Mouse (Mus musculus) hindbrain, embryonic 15.5 days (tissue): ENCODE measurements at regions not wholly inside any gene's neighbourhood (a gene's known extent, or its start where the extent isn't known, plus 50 kb on each side); places are given as distances from the start of the nearest gene placed in this dataset.

Source experiments
- ATAC-seq: fragments of 200-750 bp; cut with Nextera tagmentation; 2 replicates; pipeline ENCODE4 v1.8.0; 2017; ENCODE audit warnings: low read depth, moderate number of reproducible peaks, moderate TSS enrichment; ENCODE audit not compliant: low FRiP score
- H3K27ac ChIP-seq: fragments of 300-500 bp; sonication (generic); replicated peaks from 2 replicates; pipeline ENCODE4 v1.5.1; 2015; ENCODE audit warnings: mild to moderate bottlenecking, inconsistent platforms
- H3K27me3 ChIP-seq: fragments of 300-500 bp; sonication (generic); 2 replicates; pipeline ENCODE4 v1.6.1; 2015; ENCODE audit warnings: control low read depth, inconsistent platforms
- H3K36me3 ChIP-seq: fragments of 300-500 bp; sonication (generic); 2 replicates; pipeline ENCODE4 v1.6.1; 2015; ENCODE audit warnings: control low read depth, inconsistent platforms
- H3K4me1 ChIP-seq: fragments of 300-500 bp; sonication (generic); replicated peaks from 2 replicates; pipeline ENCODE4 v1.6.1; 2015; ENCODE audit warnings: control low read depth, inconsistent platforms
- H3K4me2 ChIP-seq: fragments of 300-500 bp; sonication (generic); 2 replicates; pipeline ENCODE4 v1.6.1; 2015; ENCODE audit warnings: moderate library complexity, mild to moderate bottlenecking, inconsistent platforms
- H3K4me3 ChIP-seq: fragments of 300-500 bp; sonication (generic); 2 replicates; pipeline ENCODE4 v1.5.1; 2015; ENCODE audit warnings: mild to moderate bottlenecking, inconsistent platforms
- H3K9ac ChIP-seq: fragments of 300-500 bp; sonication (generic); 2 replicates; pipeline ENCODE4 v1.6.1; 2015; ENCODE audit warnings: inconsistent platforms
- H3K9me3 ChIP-seq: fragments of 300-500 bp; sonication (generic); 2 replicates; pipeline ENCODE4 v1.6.1; 2016; ENCODE audit warnings: control low read depth, inconsistent platforms
- WGBS: fragments of 180-500 bp; shearing (Covaris S2); methylation state at CpG from one replicate; pipeline ENCODE4 v1.1.7; 2015; 5-methylcytosine and 5-hydroxymethylcytosine counted together

DNA sequence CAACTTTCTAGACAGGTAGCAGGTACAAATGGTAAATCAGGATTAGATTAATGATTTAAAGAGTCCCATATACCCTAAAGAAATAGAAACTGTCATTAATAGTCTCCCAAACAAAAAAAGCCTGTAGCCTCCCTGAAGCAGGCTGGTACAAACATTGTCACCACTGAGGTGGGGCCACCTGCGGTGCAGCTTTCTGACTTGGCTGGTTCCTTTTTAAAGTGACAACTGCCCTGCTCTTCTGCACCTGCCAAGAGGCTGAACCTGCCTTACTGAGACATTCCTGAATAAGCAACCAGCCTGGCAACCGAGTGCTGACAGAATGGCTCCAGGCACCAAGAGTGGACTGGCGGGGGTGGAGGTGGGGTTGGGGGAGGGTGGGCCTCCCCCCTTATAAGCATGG, 687.0 kb upstream of the Vrk2 start:
- no peak overlapping the region for H3K4me2 ChIP-seq
- no peak overlapping the region for H3K9ac ChIP-seq
- no peaks in the 10 kb centered on the region for H3K4me1 ChIP-seq
- WGBS: 60% methylated on average over 3 of the region's 3 CpGs
- H3K9me3 ChIP-seq: peaks cover 3% of the 10 kb centered on the region; the same call in 1 of the 2 replicates
- no peak overlapping the region for H3K4me3 ChIP-seq
- H3K27me3 ChIP-seq: no peaks in the 10 kb centered on the region
- no peaks in the 10 kb centered on the region for H3K36me3 ChIP-seq
- no peak for ATAC-seq
- H3K27ac ChIP-seq: no peak overlapping the region

DNA sequence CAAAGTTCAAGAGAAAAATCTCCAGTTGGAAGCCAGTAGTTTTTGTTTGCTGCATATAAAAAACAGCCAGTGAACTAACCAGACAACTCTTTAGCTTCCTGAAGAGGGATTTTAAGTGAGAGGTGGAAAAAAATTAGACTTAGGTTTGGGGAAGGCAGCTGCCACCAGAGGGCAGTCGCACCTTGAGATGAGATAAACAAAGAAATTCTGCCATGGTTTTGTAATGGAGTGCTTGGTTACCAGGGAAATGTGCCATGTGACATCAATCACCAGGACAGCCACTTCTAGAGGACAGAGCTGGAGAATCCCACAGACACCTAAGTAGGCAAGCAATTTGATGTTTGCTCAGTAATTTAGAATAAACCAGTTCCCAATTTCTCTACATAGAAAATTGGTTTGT, 670.5 kb upstream of the Vrk2 start:
- WGBS: 0% methylated on average over 1 of the region's 1 CpGs

DNA sequence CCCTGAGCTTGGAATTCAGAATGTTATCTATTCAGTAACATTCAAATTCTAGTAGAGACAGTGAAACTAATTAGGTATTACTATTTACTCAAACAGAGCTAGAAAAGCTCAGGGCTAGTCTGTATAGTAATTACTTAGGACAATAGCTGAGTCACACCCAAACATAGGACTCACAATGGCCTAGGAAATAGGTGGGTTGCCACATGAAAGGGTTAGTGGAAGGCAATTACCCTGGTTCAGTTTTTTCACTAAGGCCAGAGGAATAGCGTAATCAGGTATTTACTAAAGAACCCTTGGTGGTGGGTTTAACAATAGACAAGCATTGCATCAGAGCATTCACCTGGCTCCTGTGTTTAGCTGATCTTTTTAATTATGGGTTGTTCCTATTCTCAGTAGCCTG, 664.7 kb upstream of the Vrk2 start:
- Histone ChIP-seq H3K27ac (no peak overlapping the region), H3K4me2 (no peak overlapping the region), H3K4me1 (no peaks in the 10 kb centered on the region), H3K27me3 (no peaks in the 10 kb centered on the region), H3K4me3 (no peak overlapping the region), H3K9me3 (no peaks in the 10 kb centered on the region), H3K9ac (no peak overlapping the region), H3K36me3 (no peaks in the 10 kb centered on the region)
- no peak for ATAC-seq
- 96% methylated on average over 1 of the region's 1 CpGs for WGBS

More for the DNA sequence above, 670.5 kb upstream of the Vrk2 start:
- Histone ChIP-seq H3K4me3 (no peak overlapping the region), H3K9me3 (no peaks in the 10 kb centered on the region), H3K27ac (no peak overlapping the region), H3K36me3 (no peaks in the 10 kb centered on the region), H3K9ac (no peak overlapping the region), H3K27me3 (no peaks in the 10 kb centered on the region), H3K4me2 (no peak overlapping the region), H3K4me1 (no peaks in the 10 kb centered on the region)
- ATAC-seq: peak; percentile 77

DNA sequence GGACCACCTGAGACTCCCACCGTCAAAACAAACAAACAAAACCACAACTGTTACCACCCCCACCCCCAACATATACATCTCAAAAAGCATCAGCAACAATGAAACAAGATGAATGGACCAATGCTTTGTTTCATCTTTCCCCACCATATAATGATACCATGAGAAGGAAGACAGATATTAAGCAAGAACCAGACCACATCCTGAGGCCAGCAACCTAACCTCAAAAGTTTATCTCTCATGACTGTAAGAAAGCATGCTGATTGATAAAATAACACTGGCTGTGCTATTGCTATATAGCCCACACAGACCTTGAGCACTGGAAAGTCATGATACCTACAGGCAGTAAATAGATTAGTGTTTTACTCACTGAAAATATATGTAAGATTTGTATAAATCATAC, 642.1 kb upstream of the Vrk2 start:
- 93% methylated on average over 1 of the region's 1 CpGs for whole genome bisulfite sequencing
- Histone ChIP-seq H3K9ac (no peak overlapping the region), H3K27me3 (no peaks in the 10 kb centered on the region), H3K27ac (no peak overlapping the region), H3K4me1 (no peaks in the 10 kb centered on the region), H3K4me3 (no peak overlapping the region), H3K4me2 (no peak overlapping the region), H3K36me3 (no peaks in the 10 kb centered on the region), H3K9me3 (no peaks in the 10 kb centered on the region)
- ATAC-seq: no peak

DNA sequence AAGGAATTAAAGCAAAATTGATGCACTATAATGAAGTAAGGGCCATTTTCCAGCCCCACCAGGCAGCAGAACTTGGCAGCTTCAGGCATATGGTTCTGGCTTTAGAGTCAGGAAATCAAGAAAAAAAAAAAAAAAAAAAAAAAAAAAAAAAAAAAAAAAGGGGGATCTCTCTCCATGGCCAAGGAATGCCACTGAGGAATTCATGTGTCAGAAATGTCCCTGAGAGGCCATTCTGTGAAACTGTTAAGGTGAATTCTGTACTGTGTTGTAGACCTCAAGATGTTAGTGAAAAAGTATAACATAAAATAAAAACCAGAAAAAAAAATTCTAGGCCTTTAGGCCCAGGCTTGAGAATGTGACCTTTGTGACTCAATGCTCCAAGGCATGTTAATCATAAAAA, 632.7 kb upstream of the Vrk2 start:
- Histone ChIP-seq H3K4me1 (no peaks in the 10 kb centered on the region), H3K9ac (no peak overlapping the region), H3K4me2 (no peak overlapping the region), H3K27ac (no peak overlapping the region), H3K4me3 (no peak overlapping the region), H3K9me3 (no peaks in the 10 kb centered on the region), H3K36me3 (no peaks in the 10 kb centered on the region), H3K27me3 (no peaks in the 10 kb centered on the region)
- ATAC-seq: no peak

DNA sequence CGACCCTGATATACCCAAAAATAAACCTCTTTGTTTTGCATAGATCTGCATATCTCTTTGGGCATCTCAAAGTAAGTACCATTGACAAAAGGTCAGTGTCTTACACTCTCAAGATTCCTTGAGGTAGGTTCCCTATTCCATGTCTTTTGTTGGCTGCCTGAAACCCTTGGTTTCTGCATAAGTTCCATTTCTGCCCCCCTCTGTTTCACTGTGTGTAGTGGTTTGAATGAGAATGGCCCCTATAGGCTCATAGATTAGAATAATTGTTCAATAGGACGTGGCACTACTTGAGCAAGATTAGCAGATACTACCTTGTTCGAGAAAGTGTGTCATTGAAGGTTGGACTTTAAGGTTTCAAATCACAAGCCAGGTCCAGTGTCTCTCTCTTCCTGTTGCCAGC, 628.6 kb upstream of the Vrk2 start:
- no peak for ATAC-seq
- WGBS: 67% methylated on average over 3 of the region's 3 CpGs

DNA sequence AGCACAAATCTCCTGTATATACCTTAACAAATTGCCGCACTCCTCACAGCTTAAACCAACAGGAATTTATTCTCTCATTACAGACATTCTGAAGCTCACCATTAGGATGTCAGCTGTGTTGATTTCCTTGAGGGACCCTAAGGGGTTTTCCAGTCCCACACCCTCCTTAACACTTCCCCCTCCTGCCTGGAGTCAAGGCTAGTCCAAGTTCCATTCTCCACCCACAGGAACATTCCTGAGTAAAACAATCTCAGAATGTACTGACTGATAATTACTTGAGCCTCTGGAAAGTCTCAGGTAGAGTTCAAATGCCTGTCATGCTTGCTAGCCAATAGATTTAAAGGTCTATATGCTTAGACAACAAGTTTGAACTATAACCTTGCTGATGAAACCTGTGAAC, 628.2 kb upstream of the Vrk2 start:
- 97% methylated on average over 1 of the region's 1 CpGs for WGBS
- Histone ChIP-seq H3K27ac (no peak overlapping the region), H3K9me3 (no peaks in the 10 kb centered on the region), H3K36me3 (no peaks in the 10 kb centered on the region), H3K9ac (no peak overlapping the region), H3K4me3 (no peak overlapping the region), H3K4me2 (no peak overlapping the region), H3K27me3 (no peaks in the 10 kb centered on the region), H3K4me1 (no peaks in the 10 kb centered on the region; the same call in 1 of the 2 replicates)
- no peak for ATAC-seq

More for the DNA sequence above, 628.6 kb upstream of the Vrk2 start:
- H3K27ac ChIP-seq: no peak overlapping the region
- no peak overlapping the region for H3K9ac ChIP-seq
- H3K4me2 ChIP-seq: no peak overlapping the region
- no peaks in the 10 kb centered on the region for H3K9me3 ChIP-seq
- no peak overlapping the region for H3K4me3 ChIP-seq
- H3K36me3 ChIP-seq: no peaks in the 10 kb centered on the region
- no peaks in the 10 kb centered on the region for H3K27me3 ChIP-seq
- H3K4me1 ChIP-seq: no peaks in the 10 kb centered on the region; the same call in 1 of the 2 replicates

DNA sequence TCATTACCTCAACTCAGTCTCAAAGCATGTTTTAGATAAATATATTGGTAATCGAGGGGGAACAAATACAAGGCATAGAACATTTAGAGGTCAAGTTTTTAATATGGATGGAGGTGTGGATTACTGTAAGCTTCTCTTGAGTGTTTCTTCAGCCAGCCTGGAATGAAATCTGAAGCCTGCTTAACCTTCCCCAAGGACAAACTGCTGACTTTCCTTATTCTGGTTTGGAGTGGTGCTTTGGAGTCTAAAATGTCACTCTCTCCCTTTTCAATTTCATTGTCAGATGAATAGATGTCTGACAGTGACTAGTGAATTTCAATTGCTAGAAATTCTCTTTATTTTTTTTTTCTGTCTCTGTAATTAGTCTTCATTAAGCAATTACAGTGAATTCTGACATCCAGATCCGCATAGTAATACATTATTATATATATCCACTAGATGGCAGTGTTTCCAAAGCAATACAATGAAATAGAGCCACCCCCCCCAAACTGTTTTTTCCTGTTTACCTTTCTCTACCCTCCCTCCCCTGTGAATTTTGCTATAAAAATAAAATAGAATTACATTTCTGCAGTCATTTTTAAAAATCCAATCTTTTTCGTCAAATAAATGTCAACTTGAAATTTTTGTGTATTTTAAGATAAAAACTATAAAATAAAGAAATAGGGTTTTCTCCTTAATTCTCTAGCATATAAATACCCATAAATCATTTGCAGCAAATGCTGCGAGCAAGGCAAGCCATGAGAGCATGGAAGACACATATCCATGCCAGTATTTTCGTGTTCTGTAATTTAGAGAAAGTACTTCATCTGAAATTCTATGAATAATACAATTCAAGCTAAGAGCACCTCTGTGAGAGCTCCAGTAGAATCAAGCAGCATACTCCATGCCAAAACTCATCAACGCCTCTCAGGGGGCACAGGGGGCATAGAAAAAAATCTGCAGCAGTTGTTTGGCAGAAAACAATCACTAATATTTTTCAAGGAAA, 626.2 kb upstream of the Vrk2 start:
- no peaks in the 10 kb centered on the region for H3K36me3 ChIP-seq
- no peak overlapping the region for H3K27ac ChIP-seq
- H3K9me3 ChIP-seq: no peaks in the 10 kb centered on the region
- no peaks in the 10 kb centered on the region; the same call in 1 of the 2 replicates for H3K4me1 ChIP-seq
- no peak overlapping the region for H3K4me3 ChIP-seq
- no peak overlapping the region for H3K9ac ChIP-seq
- ATAC-seq: peak; percentile 80; the same call in 1 of the 2 replicates
- H3K27me3 ChIP-seq: no peaks in the 10 kb centered on the region
- no peak overlapping the region for H3K4me2 ChIP-seq
- 40% methylated on average over 6 of the region's 6 CpGs for WGBS

DNA sequence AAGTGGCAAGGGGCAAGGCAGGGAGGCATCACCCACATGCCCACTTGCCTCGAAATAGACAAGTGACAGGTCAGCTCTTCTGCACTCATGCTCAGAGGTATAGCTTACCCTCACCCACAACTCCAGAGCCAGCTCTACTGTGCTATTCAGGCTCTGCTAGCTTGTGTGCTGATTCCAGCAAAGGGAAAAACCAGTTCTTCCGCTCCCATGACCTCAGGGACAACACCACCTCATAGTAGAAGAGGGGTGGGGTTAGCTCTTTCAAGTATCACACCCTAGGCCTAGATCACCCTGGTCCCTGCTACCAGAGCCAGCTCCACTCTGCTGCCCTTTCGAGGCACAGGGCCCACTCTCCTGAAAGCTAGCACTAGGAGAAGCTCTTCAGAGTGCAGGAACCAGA, 622.0 kb upstream of the Vrk2 start:
- H3K27me3 ChIP-seq: no peaks in the 10 kb centered on the region
- no peak overlapping the region for H3K9ac ChIP-seq
- no peaks in the 10 kb centered on the region; the same call in 1 of the 2 replicates for H3K4me1 ChIP-seq
- no peak overlapping the region for H3K4me3 ChIP-seq
- H3K4me2 ChIP-seq: no peak overlapping the region
- H3K36me3 ChIP-seq: no peaks in the 10 kb centered on the region
- WGBS: 77% methylated on average over 3 of the region's 3 CpGs
- H3K27ac ChIP-seq: no peak overlapping the region
- no peak for ATAC-seq
- no peaks in the 10 kb centered on the region for H3K9me3 ChIP-seq

DNA sequence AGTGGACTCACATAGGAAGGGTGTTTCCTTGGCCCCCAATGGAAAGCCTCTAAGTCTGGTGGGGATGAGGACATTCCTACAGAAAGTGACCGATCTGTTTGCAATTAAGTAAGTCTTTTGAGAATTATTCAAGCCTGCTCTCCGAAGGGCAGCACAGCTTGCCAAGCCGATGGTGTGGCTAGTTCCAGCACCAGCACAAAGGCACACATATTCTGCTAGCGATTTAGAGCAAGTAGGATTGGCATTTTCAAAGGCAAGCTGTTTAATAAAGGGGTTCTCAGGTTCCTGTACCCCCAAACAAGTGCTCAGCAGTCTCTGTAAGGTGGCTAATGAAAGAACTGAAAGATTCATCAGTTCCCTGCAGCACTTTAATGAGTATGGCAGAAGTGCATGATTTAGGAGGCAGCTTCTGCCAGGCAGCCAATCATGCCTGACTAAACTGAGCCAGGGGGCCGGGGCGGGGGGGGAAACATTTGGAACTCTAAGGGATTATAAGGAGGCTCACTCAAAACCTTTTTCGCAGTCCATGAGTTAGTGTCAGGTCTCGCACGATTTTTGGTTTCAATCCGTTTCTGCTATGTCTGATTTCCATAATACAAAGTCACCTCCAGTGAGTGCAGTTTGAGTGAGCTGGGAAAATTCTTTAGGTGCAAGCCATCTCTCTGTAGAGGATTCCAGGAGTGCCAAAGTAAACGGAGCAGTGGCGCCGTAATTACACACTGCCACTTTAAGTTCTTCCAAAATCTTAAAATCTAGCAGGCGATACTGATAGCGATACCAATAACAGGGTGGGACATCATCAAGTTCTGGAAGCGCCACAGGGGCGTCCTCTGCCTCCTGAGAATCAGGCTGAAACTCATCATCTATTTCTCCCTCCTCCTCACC, 609.8 kb upstream of the Vrk2 start:
- no peak overlapping the region for H3K4me2 ChIP-seq
- no peak overlapping the region for H3K9ac ChIP-seq
- H3K9me3 ChIP-seq: no peaks in the 10 kb centered on the region; the same call in 1 of the 2 replicates
- H3K36me3 ChIP-seq: no peaks in the 10 kb centered on the region
- no peaks in the 10 kb centered on the region for H3K4me1 ChIP-seq
- H3K4me3 ChIP-seq: no peak overlapping the region
- no peaks in the 10 kb centered on the region for H3K27me3 ChIP-seq
- no peak for ATAC-seq
- WGBS: 79% methylated on average over 17 of the region's 17 CpGs
- H3K27ac ChIP-seq: no peak overlapping the region

DNA sequence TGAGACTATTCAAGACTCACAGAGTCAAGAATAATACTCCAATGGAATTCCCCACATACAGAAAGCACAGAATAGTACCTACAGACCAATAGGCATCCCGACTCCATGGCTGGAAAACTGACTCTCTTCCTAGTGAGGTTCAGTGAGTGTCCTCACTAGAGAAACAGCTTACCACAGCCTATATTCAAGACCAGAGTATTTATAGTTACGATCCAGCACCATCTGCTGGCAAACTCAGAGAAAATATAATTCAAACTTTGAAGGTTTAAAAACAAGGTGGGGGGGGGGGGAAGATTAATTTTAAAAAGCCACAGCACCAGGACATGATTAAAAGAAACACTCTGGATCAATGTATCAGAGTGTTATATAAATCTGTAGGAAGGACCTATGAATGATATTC, 590.2 kb upstream of the Vrk2 start:
- no peak overlapping the region for H3K4me2 ChIP-seq
- 76% methylated on average over 2 of the region's 2 CpGs for WGBS
- ATAC-seq: no peak

DNA sequence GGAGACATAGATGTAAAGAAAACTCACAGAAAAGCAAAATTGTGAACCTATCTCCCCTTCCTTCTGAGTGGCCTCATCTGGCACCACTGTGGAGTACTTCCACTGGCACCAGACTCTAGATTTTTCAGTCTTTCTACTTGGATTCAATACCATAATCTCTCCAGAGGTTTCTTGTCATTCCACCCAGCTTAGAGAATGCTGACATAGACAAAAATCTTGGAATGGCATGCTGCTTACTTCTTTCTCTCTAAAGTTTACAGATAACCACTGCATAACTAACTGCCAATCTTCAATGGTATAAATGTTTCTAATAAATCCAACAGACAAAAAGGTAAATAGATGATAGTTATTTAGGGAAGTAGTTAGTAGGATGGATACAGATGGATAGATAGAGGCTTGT, 589.6 kb upstream of the Vrk2 start:
- no peak overlapping the region for H3K4me2 ChIP-seq
- no peak overlapping the region for H3K4me3 ChIP-seq
- no peak for ATAC-seq
- no peak overlapping the region for H3K9ac ChIP-seq
- H3K4me1 ChIP-seq: no peaks in the 10 kb centered on the region
- H3K9me3 ChIP-seq: no peaks in the 10 kb centered on the region
- no peaks in the 10 kb centered on the region for H3K27me3 ChIP-seq
- no peak overlapping the region for H3K27ac ChIP-seq
- H3K36me3 ChIP-seq: no peaks in the 10 kb centered on the region

More for the DNA sequence above, 590.2 kb upstream of the Vrk2 start:
- Histone ChIP-seq H3K27me3 (no peaks in the 10 kb centered on the region), H3K27ac (no peak overlapping the region), H3K9me3 (no peaks in the 10 kb centered on the region), H3K4me1 (no peaks in the 10 kb centered on the region), H3K36me3 (no peaks in the 10 kb centered on the region), H3K9ac (no peak overlapping the region), H3K4me3 (no peak overlapping the region)
